Mouse (Mus musculus) bone marrow, adult 2 months (tissue): Measurements from ENCODE around the gene Cdk17.

Experiments
- CTCF ChIP-seq: fragments of 200-500 bp; IDR thresholded peaks from 2 replicates; pipeline ENCODE4 v1.5.1; 2011; ENCODE audit warnings: low read length, control low read depth; ENCODE audit not compliant: control insufficient read depth, insufficient read depth
- POLR2A ChIP-seq: fragments of 200-500 bp; IDR thresholded peaks from 2 replicates; pipeline ENCODE4 v1.6.1; 2011; ENCODE audit warnings: low read depth, mild to moderate bottlenecking, control low read depth, low read length, borderline replicate concordance; ENCODE audit not compliant: control insufficient read depth

GRCm38 (mm10) chr10:93244209-93244705, 83.6 kb downstream of the Cdk17 start:
- no peak for TF ChIP-seq POLR2A
- TF ChIP-seq CTCF, result no peak
